Mouse (Mus musculus): ENCODE results near the gene Flot1. TPM values are rescaled to one million over a fixed set of nuclear protein-coding genes. Genes with fewer than 3 reads are reported as not detected.
A peak's percentile ranks its signal among the peaks of the same experiment; 100 is the strongest.

Flot1 gene
- polyA plus RNA-seq, 1 experiment, result 209 TPM

DNA sequence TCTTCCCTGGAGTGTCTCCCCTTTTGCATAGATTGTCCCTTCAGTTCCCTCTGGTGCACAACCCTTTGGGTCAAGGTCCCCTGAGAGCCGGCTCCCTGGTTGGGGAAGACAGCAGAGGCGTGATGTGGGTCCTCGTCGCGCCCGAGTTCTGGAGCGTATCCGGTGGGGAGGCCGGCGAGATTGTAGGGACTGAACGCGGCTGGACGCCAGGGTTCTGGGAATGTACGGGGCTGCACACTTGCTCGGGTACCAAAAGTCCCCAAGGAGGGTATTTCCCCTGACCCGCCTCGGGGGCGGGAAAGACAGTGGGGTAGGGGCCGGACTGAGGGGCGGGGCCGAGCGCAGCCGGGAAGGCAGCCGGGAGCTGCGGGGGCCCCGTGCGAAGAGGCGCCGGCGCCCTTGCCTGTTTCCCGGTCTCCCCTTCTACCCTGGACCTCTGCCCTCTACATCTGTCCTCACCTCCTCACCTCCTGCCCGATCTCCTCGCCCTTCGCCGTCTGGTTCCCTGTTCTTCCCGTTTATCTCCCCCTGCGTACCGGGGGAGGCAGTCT, 43.3 kb downstream of the Flot1 start:
- DNase-seq (ENCODE audit: extremely low spot score in 1 of 2, low spot score in 1 of 2), result peak in 1 of 2 experiments; percentile 23

DNA sequence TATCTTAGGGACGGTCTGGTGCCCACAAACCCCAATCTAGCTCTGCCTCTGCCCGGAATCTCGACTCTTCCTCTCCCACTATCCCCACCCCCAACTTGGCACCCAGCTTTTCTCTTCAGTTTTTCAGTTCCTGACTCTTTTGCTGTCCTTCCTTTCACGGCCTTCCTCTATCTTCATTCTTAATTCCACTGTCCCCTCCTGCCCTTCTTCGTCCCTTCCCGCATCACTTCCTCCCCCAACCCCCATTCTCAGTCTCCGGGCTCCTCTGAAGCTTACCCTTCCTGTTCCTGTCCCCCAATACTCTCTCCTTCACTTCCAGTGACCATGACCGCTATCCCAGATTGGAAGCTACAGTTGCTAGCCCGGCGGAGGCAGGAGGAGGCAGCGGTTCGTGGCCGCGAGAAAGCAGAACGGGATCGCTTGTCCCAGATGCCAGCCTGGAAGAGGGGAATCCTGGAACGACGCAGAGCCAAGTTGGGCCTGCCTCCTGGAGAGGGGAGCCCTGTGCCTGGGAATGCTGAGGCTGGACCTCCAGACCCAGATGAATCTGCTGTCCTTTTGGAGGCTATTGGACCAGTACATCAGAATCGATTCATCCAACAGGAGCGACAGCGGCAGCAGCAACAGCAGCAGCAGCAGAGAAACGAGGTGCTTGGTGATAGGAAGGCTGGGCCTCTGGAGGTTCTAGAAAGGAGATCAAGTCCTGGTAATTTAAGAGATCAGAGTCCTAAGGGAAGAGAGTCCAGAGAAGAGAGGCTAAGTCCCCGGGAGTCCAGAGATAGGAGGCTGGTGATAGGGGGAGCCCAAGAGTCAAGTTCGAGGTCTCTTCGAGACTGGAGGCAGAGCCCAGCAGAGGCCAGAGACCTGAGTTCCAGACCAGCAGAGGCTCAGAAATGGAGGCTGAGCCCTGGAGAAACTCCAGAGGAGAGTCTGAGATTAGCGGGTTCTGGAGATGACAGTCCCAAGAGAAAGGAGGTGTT, 44.2 kb downstream of the Flot1 start:
- peak in 1 of 2 experiments; percentile 30 for DNase-seq (ENCODE audit: extremely low spot score in 1 of 2, low spot score in 1 of 2)

DNA sequence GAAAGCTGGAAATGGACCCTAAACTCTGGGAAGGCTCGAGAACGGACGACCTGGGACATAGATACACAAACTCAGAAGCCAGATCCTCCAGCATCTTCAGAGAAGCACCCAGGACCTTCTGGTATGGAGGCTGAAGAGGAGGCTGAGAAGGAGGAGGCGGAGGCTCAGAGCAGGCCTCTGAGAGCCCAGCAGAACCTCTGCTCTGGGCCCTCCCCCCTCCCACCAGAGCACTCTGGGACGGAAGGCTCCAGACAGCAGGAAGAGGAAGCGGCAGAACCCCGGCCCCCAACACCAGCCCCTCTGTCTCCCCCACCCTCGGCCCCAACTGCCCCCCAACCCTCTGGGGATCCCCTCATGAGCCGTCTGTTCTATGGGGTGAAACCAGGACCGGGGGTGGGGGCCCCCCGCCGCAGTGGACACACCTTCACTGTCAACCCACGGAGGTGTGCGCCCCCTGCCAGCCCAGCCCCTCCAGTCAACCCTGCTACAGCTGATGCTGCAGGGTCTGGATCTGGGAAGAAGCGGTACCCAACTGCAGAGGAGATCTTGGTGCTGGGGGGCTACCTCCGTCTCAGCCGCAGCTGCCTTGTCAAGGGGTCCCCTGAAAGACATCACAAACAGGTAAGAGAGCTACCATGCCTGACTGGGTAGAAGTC, 45.3 kb downstream of the Flot1 start:
- DNase-seq (ENCODE audit: extremely low spot score in 1 of 2, low spot score in 1 of 2), result no peak

DNA sequence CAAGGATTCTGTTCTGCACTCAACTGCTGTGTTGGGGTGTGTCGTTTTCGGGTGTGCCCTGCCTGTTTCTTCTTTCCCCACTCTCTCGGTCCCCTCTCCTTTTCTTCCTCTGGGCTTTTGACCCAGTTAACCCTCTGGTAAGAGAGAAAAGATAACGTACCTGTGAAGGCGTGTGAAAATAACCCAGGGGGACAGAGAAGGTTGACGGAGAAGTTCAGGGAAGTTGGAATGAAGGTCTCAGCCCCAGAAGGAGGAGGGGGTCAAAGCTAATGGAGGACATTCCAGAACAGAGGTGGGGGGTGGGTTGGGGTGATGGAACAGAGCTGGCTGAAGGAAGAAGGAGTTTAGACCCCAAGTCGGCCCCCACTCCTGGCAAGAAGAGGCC, 45.9 kb downstream of the Flot1 start:
- DNase-seq (ENCODE audit: extremely low spot score in 1 of 2, low spot score in 1 of 2), result no peak

DNA sequence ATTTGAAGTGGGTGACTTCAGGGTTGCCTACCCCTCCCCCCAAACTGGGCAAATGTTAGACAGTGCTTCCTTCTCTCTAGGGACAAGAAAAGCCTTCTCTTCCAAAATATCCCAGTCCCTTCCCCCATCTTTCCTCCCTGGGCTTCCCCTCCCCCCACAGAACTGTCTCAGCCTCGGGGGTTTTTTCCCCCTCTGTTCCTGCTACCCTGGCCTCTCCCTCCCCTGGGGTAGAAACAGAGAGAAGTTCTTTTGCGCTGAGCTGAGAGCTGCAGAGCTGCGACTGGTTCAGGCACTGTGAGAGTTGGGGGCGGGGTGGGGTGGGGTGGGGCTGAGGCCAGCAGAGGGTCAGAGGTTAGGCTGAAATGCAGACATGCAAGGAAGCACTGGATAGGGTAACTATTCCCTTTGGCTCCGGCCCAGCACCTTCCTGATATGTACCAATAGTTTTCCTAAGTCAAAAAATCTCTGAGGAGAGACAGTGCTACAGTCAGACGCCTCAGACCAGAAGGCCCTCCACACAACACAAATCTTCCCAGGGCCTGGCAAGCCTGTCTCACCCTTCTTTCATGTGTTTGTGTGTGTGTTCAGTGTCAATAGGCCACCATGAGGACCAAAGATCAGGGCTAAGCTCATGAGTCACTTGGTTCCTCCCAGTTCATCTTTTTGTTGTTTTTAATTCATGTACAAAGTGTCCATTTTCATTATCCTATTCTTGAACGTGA, 46.5 kb downstream of the Flot1 start:
- DNase-seq (ENCODE audit: extremely low spot score in 1 of 2, low spot score in 1 of 2), result no peak

DNA sequence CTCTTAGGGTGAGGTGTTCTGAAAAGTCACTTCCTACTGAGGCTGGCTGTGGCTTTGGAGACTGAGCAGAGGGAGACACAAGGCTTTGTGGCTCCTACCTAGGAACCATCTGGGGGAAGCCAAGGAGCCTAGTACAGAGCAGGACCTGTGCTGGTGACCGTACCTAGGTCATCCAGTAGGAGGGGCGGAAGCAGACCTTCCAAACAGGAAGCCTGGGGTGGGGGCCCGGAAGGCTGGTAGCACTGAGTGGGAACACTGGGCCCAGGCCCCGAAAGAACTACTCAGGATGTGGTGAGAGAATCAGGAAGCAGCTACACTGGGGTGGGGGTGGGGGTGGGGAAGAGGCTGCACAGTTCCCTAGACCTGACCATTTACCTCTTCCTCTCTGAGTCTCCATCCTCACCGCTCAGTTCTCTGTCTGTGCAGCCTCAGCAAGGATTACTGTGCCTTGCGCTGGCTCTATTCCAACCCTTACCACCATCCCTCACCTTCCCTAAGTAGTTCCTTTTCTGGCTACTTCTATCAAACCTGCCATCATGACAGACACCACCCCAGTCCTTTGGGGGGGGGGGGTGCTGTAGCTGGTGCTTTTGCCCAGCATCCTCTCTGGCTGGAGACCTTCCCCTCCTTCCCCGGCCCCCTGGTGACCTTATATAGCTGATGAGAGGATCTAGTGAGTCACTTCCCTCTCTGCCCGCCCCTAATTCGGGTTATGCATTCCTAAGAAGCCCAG, 47.3 kb downstream of the Flot1 start:
- peak in 1 of 2 experiments; percentile 24 for DNase-seq (ENCODE audit: extremely low spot score in 1 of 2, low spot score in 1 of 2)

DNA sequence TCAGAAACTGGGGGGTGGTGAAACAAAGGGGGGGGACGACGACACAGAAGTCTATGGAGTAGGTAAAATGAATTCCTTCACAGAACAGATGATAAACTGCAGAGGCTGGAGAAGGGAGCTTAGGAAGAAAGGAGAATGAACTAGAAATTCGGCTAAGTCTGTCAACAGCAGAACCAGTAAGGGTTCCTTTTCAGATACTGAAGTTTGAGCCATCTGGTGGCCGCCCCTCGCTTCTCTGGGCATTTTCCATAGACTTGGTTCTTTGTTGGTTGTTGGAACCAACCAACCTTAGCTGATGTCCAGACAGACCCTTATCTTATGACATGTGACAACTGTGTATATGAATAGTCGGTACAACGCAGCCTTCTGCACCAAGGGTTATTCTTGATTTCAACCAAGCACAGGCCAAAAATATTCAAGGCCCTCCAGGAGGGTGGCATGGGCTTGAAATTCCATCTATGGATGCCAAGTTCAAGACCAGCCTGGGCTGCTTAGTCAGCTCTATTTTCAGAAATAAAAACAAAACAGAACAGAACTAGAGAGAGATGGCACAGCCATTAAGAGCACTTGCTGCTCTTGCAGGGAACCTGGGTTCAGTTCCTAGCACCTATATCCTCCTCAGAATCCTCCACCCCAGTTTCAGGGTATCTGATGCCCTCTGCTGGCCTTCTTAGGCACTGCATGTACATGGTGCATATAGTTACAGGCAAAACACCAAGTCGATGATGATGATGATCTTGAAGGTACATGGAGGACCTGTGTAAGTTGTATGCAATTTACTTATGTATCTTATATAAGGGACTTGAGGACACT, 48.1 kb downstream of the Flot1 start:
- no peak for DNase-seq (ENCODE audit: extremely low spot score in 1 of 2, low spot score in 1 of 2)

DNA sequence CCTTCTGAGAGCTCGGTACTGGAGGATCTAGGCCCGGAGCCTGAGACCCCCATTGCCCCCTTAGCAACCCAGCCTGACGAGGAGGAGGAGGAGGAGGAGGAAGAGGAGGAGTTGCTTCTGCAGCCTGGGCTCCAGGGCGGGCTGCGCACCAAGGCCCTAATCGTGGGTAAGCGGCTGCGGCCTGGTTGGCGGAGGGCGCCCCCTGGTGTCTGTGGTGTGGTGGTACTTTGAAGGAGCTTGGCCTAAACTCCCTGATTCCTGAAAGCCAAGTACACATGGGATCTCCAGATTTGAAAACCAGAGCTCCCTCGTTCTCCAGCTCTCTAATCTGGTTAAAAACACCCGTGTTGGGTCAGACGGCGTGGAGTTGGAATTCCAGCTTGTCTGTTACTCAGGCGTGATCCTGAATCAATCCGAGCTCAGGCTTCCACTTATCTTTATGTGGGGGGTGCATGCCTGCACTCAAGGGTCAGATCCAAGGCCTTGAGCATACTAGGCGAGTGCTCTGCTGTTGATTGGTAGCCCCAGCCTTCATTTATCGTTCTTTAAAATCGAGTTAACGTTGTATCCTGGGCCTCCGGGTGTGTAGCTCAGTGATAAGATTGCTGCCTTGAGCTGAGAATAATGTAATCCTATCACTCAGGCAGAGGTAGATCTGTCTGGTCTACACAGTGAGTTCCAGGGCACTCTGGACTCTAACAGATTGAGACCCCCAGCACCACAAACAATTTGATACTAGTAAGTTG, 50.9 kb downstream of the Flot1 start:
- peak; percentile 55 to 89 for DNase-seq (ENCODE audit: extremely low spot score in 1 of 2, low spot score in 1 of 2)

DNA sequence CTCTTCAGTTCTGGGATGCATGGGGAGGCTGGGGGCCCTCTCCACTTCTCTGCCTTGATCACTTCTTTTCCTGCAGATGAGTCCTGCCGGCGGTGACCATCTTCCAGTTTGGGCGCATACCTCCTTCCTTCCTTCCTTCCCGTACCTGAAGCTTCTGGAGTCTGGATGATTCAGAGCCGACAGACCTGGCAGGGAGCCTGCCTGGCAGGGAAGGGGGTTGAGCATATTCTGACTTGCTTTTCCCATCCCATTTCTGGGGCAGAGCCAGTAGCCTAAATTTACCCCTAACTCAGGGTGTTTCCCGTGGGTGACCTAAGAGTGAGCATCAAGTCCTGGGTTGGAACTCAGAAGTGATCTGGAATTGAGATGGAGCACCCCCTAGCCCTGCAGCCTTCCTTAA, 51.7 kb downstream of the Flot1 start:
- peak in 1 of 2 experiments; percentile 81 for DNase-seq (ENCODE audit: extremely low spot score in 1 of 2, low spot score in 1 of 2)

DNA sequence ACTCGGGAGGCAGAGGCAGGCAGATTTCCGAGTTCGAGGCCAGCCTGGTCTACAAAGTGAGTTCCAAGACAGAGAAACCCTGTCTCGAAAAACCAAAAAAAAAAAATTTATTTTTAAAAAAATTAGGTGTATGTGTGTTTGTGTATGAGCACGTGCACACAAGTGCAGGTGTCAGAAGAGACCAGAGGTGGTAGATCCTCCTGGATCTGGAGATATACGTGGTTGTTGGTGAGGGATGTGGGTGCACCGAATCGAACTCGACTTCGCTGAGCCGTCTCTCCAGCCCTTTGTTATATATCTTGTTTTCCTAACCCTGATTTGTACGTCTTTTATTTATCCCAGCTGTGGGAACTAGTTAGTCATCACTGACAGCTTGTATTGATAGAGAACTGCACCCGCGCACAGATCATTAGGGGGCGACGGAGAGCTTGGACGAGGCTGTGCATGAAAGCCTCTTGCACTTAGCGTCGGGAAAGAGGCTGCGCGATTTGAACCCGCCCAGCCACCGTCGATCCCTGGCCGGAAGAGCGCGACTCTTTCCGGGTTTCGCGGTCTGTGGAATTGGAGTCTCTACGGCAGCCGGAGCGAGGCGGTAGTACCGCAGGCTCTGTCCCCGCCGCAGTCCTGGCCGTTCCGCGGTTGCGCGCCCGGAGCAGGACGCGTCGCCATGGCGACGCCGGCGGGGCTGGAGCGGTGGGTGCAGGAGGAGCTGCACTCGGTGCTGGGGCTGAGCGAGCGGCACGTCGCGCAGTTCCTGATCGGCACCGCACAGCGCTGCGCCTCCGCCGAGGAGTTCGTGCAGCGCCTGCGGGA, 56.4 kb downstream of the Flot1 start, which contains the start of gene Dhx16:
Gene Dhx16, plus strand, starts transcription at position 575 of the 813 bp plus-strand sequence.
- DNase-seq (ENCODE audit: extremely low spot score in 1 of 2, low spot score in 1 of 2), result peak; percentile 90 to 97

Other genes with a start within 250 kb of the Flot1 start
- gene Sfta2, start 221.7 kb upstream of the Flot1 start, polyA plus RNA-seq (2012; rRNA removed), result not detected in 2 replicates
- gene Gm9573, start 196.6 kb upstream of the Flot1 start, polyA plus RNA-seq (2012; rRNA removed), result 0.06 TPM in 2 replicates
- 0.08 TPM in 1 of 2 replicates, not detected in the other for gene Mucl3, start 179.5 kb upstream of the Flot1 start, polyA plus RNA-seq (2012; rRNA removed)
- 34.1 and 36.7 TPM in 2 replicates for gene Vars2, start 155.6 kb upstream of the Flot1 start, polyA plus RNA-seq (2012; rRNA removed)
- 26.2 and 26.6 TPM in 2 replicates for gene Gtf2h4, start 149.5 kb upstream of the Flot1 start, polyA plus RNA-seq (2012; rRNA removed)
- gene Ddr1, start 118.6 kb upstream of the Flot1 start, polyA plus RNA-seq (2012; rRNA removed), result 46.6 and 46.8 TPM in 2 replicates
- gene Ier3, start 1.5 kb upstream of the Flot1 start, polyA plus RNA-seq (2012; rRNA removed), result 11.2 and 14.5 TPM in 2 replicates
- 447 and 519 TPM in 2 replicates for gene Tubb5, start 15.1 kb downstream of the Flot1 start, polyA plus RNA-seq (2012; rRNA removed)
- gene Mdc1, start 18.3 kb downstream of the Flot1 start, polyA plus RNA-seq (2012; rRNA removed), result 9.9 and 11.0 TPM in 2 replicates
- 8.8 and 9.0 TPM in 2 replicates for gene Nrm, start 38.1 kb downstream of the Flot1 start, polyA plus RNA-seq (2012; rRNA removed)
- 12.6 and 13.0 TPM in 2 replicates for gene Ppp1r18, start 42.4 kb downstream of the Flot1 start, polyA plus RNA-seq (2012; rRNA removed)
- gene Dhx16, start 56.6 kb downstream of the Flot1 start, polyA plus RNA-seq (2012; rRNA removed), result 42.6 and 50.6 TPM in 2 replicates
- 107 and 119 TPM in 2 replicates for gene 2310061I04Rik, start 74.2 kb downstream of the Flot1 start, polyA plus RNA-seq (2012; rRNA removed)
- 103 and 109 TPM in 2 replicates for gene Atat1, start 86.8 kb downstream of the Flot1 start, polyA plus RNA-seq (2012; rRNA removed)
- 54.6 and 55.9 TPM in 2 replicates for gene Mrps18b, start 93.2 kb downstream of the Flot1 start, polyA plus RNA-seq (2012; rRNA removed)
- 39.2 and 39.3 TPM in 2 replicates for gene Ppp1r10, start 93.2 kb downstream of the Flot1 start, polyA plus RNA-seq (2012; rRNA removed)
- 96.8 and 101 TPM in 2 replicates for gene Abcf1, start 146.5 kb downstream of the Flot1 start, polyA plus RNA-seq (2012; rRNA removed)
- gene Gnl1, start 156.6 kb downstream of the Flot1 start, polyA plus RNA-seq (2012; rRNA removed), result 132 and 136 TPM in 2 replicates
- gene Prr3, start 157.0 kb downstream of the Flot1 start, polyA plus RNA-seq (2012; rRNA removed), result 53.1 and 53.2 TPM in 2 replicates
- 2.0 TPM in 2 replicates for gene H2-T24, start 197.3 kb downstream of the Flot1 start, polyA plus RNA-seq (2012; rRNA removed)
- 19.8 and 22.8 TPM in 2 replicates for gene H2-T23, start 209.6 kb downstream of the Flot1 start, polyA plus RNA-seq (2012; rRNA removed)
- gene H2-T22, start 219.5 kb downstream of the Flot1 start, polyA plus RNA-seq (2012; rRNA removed), result 21.6 and 23.0 TPM in 2 replicates
- gene Gm6034, start 219.7 kb downstream of the Flot1 start, polyA plus RNA-seq (2012; rRNA removed), result not detected in 2 replicates
- gene Gm11127, start 235.1 kb downstream of the Flot1 start, polyA plus RNA-seq (2012; rRNA removed), result 0.18 and 0.99 TPM in 2 replicates

Measured in frontal cortex, adult 2 months (tissue).